9 mouse cellular contexts compared by ENCODE assay signal in genomic region chr2:135323276-135323954, GRCm38 (mm10).
DNase-seq lines count a peak whose midpoint lies in the region; ATAC-seq lines count a peak whose summit lies in the region.
"Had no signal": no experiment of that assay in that cellular context is flagged by ENCODE, and none has a peak within 500 bp of the region (broad histone marks: within the 10 kb centered on the region; RNA-seq: fewer than 3 reads in every experiment).

No protein-coding gene starts in this region.

- H3K4me3 ChIP-seq in neural tube, embryonic 13.5 days: peak overlapping the region; percentile 28
- H3K4me3 ChIP-seq: liver, embryonic 13.5 days had no signal

- H3K4me1 ChIP-seq in neural tube, embryonic 13.5 days (replicated peaks): peaks cover 14% of the 10 kb centered on the region
- H3K4me1 ChIP-seq: liver, embryonic 13.5 days had no signal

- H3K9ac ChIP-seq in neural tube, embryonic 13.5 days: no peak overlapping the region
- H3K9ac ChIP-seq: liver, embryonic 13.5 days had no signal

- DNase-seq in cerebellum, adult 11-12 months: peak; percentile 12
- DNase-seq in cerebellum, adult 9-10 months: no peak
- DNase-seq in left cerebral cortex, postnatal 4 days: peak; percentile 86
- no peak for DNase-seq in left cerebral cortex, postnatal 25 days (ENCODE audit: low spot score in 2 of 2)
- DNase-seq in gastrocnemius, postnatal 25 days: peak; percentile 33
- DNase-seq in thymus, postnatal 36 days: no peak

- 38% methylated on average over 7 of the region's 7 CpGs for WGBS in neural tube, embryonic 13.5 days

- peak; percentile 76 for ATAC-seq in neural tube, embryonic 13.5 days (ENCODE audit: low read depth)
- ATAC-seq in inflammation-experienced regulatory T-cells, adult 6 months: no peak

- H3K27ac ChIP-seq in neural tube, embryonic 13.5 days (replicated peaks): peak overlapping the region; percentile 67
- H3K27ac ChIP-seq: liver, embryonic 13.5 days had no signal

- H3K27me3 ChIP-seq in neural tube, embryonic 13.5 days: no peaks in the 10 kb centered on the region; the same call in 1 of the 2 replicates
- H3K27me3 ChIP-seq: liver, embryonic 13.5 days had no signal

- 0 out of 2 replicates have a peak, but pooled peaks cover 3% of the 10 kb centered on the region for H3K36me3 ChIP-seq in neural tube, embryonic 13.5 days
- H3K36me3 ChIP-seq: liver, embryonic 13.5 days had no signal

- intact Hi-C loops in left cerebral cortex, postnatal 4 days (cut with DNase I): loop anchor here (10.0 kb wide), 3 partner anchors 289 to 399 kb away; no protein-coding TSS in a partner anchor
- intact Hi-C loops in left cerebral cortex, postnatal 25 days (cut with DNase I): loop anchor here (10.0 kb wide), 2 partner anchors 309 to 409 kb away; no protein-coding TSS in a partner anchor

- H3K4me2 ChIP-seq in neural tube, embryonic 13.5 days: peak overlapping the region; percentile 53
- H3K4me2 ChIP-seq: liver, embryonic 13.5 days had no signal

- H3K9me3 ChIP-seq in neural tube, embryonic 13.5 days: no peaks in the 10 kb centered on the region
- H3K9me3 ChIP-seq: liver, embryonic 13.5 days had no signal

Comparison
In these comparisons a context has a peak if more than half of its experiments do, and no peak if none do; other contexts are left out.
1. DNase-seq: peak in cerebellum, adult 11-12 months (single experiment), left cerebral cortex, postnatal 4 days (single experiment) and gastrocnemius, postnatal 25 days (single experiment); none in cerebellum, adult 9-10 months (single experiment), left cerebral cortex, postnatal 25 days (0 of 2) and thymus, postnatal 36 days (0 of 2).